Mouse (Mus musculus): ENCODE measurements at regions not wholly inside any gene's neighbourhood (a gene's known extent, or its start where the extent isn't known, plus 50 kb on each side); places are given as distances from the start of the nearest gene placed in this dataset.

- DNase-seq = no peak
Observed at GRCm38 (mm10) chr11:110890411-110890810, 77.4 kb upstream of the Kcnj16 start.

- no peak for DNase-seq
Observed at GRCm38 (mm10) chr11:110902918-110903317, 64.9 kb upstream of the Kcnj16 start.

All from gastrocnemius, postnatal 10 days (tissue).